Mouse (Mus musculus): ENCODE results near the gene Knl1. TPM values are rescaled to one million over a fixed set of nuclear protein-coding genes. Genes with fewer than 3 reads are reported as not detected.

Gene Knl1
- polyA plus RNA-seq, 1 experiment from 2014 or later: 3.0 TPM

DNA sequence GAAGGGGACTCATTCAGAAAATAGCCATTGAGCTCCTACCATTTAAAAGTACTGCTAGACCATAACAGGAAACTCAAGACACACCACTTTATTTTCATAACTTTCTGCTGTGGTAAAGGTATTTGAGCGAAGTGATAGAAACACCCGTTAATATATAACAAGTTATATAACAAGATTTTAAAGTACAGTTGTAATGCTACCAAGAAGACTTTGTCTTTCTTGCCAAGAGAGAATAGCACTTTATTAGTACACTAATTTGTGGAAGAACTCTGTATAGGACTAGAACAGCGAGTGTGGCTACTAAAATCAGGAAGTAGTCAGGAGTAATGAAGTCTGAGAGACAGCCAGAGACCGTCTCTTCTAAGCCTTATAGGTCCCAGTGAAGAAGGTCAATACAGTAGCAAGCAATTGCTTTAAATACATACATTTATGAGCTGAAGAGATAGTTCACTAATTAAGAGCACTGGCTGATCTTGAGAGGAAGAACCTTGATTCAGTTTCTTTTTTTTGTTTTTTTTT lies 3.3 kb downstream of the Knl1 start:
- Histone ChIP-seq H3K4me1 (ENCODE audit: insufficient read depth, low read depth, low read length) (no peaks in the 10 kb centered on the region), H3K36me3 (ENCODE audit: insufficient read depth, low read length) (no peaks in the 10 kb centered on the region), H3K4me2 (replicated peaks; ENCODE audit: low read depth, low read length) (no peak overlapping the region), H3K9ac (replicated peaks; ENCODE audit: low read depth) (no peak overlapping the region), H3K9me3 (ENCODE audit: low read length) (no peaks in the 10 kb centered on the region), H3K27me3 (replicated peaks; ENCODE audit: insufficient read depth, low read length) (no peaks in the 10 kb centered on the region), H3K27ac (ENCODE audit: low read length) (no peak overlapping the region), H3K4me3 (ENCODE audit: low read depth, low read length) (no peak overlapping the region)
- 87% methylated on average over 4 of the region's 4 CpGs for WGBS
- no peak for ATAC-seq
- TF ChIP-seq EP300 (IDR thresholded peaks at IDR 0.05): no peak
- no peak for TF ChIP-seq CTCF (IDR thresholded peaks at IDR 0.05)
- DNase-seq (ENCODE audit: low spot score): no peak

DNA sequence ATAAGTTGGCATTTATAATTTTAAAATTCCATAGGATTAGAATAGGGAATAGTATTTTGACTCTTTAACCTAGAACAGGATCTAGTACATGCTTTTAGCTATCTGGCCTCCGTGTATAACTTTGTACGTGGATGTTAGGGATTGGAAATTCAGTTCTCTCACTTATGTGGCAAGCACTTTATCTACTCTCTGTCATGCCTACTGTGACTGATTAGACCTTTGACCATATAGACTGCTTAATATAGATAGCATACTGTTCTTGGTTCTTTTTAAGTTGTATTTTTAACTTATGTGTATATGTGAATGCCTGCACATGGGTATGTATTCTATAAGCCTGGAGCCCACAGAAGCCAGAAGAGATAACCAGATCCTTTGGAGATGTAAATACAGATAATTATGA lies 13.2 kb downstream of the Knl1 start:
- 100% methylated on average over 2 of the region's 2 CpGs for WGBS
- Histone ChIP-seq H3K27ac (ENCODE audit: low read length) (no peak overlapping the region), H3K36me3 (ENCODE audit: insufficient read depth, low read length) (no peaks in the 10 kb centered on the region), H3K9me3 (ENCODE audit: low read length) (no peaks in the 10 kb centered on the region), H3K4me3 (ENCODE audit: low read depth, low read length) (no peak overlapping the region), H3K4me1 (ENCODE audit: insufficient read depth, low read depth, low read length) (no peaks in the 10 kb centered on the region), H3K9ac (replicated peaks; ENCODE audit: low read depth) (no peak overlapping the region), H3K4me2 (replicated peaks; ENCODE audit: low read depth, low read length) (no peak overlapping the region), H3K27me3 (replicated peaks; ENCODE audit: insufficient read depth, low read length) (no peaks in the 10 kb centered on the region)
- TF ChIP-seq EP300 (IDR thresholded peaks at IDR 0.05): no peak
- TF ChIP-seq CTCF (IDR thresholded peaks at IDR 0.05): no peak
- DNase-seq (ENCODE audit: low spot score) (no peak), ATAC-seq (no peak)

DNA sequence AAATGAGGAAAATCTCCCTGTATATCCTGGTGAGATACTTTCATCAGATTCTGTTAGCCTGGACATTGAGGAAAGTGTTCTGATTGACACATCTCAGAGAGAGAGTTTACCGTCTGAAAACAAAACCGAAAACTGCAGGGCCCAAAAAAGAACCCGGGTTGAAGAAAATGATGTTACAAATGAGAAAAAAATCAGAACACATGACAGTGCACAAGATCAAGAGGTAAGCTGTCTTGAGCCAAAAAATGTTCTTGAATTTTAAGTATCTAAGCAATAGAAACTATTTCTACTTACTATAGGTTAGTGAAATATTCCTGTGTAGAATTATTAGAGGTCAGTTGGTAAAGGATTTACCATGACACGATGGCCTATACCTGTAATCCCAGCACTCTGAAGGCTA lies 25.5 kb downstream of the Knl1 start:
- DNase-seq (ENCODE audit: low spot score): no peak
- no peaks in the 10 kb centered on the region for H3K27me3 ChIP-seq (replicated peaks; ENCODE audit: insufficient read depth, low read length)
- no peak overlapping the region for H3K4me2 ChIP-seq (replicated peaks; ENCODE audit: low read depth, low read length)
- TF ChIP-seq CTCF (IDR thresholded peaks at IDR 0.05) (no peak), EP300 (IDR thresholded peaks at IDR 0.05) (no peak)
- no peak overlapping the region for H3K4me3 ChIP-seq (ENCODE audit: low read depth, low read length)
- H3K4me1 ChIP-seq (ENCODE audit: insufficient read depth, low read depth, low read length): no peaks in the 10 kb centered on the region
- 93% methylated on average over 4 of the region's 4 CpGs for WGBS
- H3K9ac ChIP-seq (replicated peaks; ENCODE audit: low read depth): no peak overlapping the region
- H3K36me3 ChIP-seq (ENCODE audit: insufficient read depth, low read length): no peaks in the 10 kb centered on the region
- no peak overlapping the region for H3K27ac ChIP-seq (ENCODE audit: low read length)
- ATAC-seq: no peak
- H3K9me3 ChIP-seq (ENCODE audit: low read length): no peaks in the 10 kb centered on the region

DNA sequence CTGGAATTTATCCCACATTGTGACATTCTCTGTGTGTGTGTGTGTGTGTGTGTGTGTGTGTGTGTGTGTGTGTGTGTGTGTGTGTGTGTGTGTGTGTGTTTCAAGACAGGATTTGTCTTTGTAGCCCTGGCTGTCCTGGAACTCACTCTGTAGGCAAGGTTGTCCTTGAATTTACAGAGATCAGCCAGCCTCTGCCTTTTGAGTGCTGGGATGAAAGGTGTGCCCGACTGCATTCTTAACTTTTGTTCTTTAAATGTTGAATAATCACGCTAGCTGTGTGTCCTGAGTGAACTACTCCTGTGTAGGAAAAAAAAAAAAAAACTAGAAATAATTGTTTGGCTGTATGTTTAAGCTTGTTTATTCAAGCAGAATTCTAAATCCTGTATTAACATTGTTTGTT lies 39.2 kb downstream of the Knl1 start:
- TF ChIP-seq EP300 (IDR thresholded peaks at IDR 0.05): no peak
- TF ChIP-seq CTCF (IDR thresholded peaks at IDR 0.05): no peak
- H3K4me3 ChIP-seq (ENCODE audit: low read depth, low read length): no peak overlapping the region
- no peak overlapping the region for H3K27ac ChIP-seq (ENCODE audit: low read length)
- H3K9me3 ChIP-seq (ENCODE audit: low read length): no peaks in the 10 kb centered on the region
- WGBS: 84% methylated on average over 2 of the region's 2 CpGs
- no peak for DNase-seq (ENCODE audit: low spot score)
- no peak overlapping the region for H3K4me2 ChIP-seq (replicated peaks; ENCODE audit: low read depth, low read length)
- no peaks in the 10 kb centered on the region for H3K4me1 ChIP-seq (ENCODE audit: insufficient read depth, low read depth, low read length)
- ATAC-seq: no peak
- H3K36me3 ChIP-seq (ENCODE audit: insufficient read depth, low read length): no peaks in the 10 kb centered on the region
- no peaks in the 10 kb centered on the region for H3K27me3 ChIP-seq (replicated peaks; ENCODE audit: insufficient read depth, low read length)
- H3K9ac ChIP-seq (replicated peaks; ENCODE audit: low read depth): no peak overlapping the region

DNA sequence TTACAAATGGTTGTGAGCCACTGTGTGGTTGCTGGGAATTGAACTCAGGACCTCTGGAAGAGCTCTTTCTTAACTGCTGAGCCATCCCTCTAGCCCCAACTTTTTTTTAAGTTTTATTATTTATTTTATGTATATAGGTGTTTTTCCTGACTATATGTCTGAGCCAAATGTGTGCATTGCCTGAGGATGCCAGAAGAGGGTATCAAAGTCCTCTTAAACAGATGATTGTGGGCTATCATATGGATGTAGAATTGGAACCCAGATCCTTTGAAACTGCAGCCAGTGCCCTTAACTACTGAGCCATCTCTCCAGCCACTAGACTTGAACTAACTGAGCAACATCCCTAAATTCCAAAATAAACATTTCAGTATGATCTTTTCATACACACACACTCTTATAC lies 54.6 kb downstream of the Knl1 start:
- no peaks in the 10 kb centered on the region; the same call in 1 of the 2 replicates for H3K36me3 ChIP-seq (ENCODE audit: insufficient read depth, low read length)
- ATAC-seq (no peak), DNase-seq (ENCODE audit: low spot score) (no peak)
- no peaks in the 10 kb centered on the region for H3K9me3 ChIP-seq (ENCODE audit: low read length)
- no peaks in the 10 kb centered on the region for H3K4me1 ChIP-seq (ENCODE audit: insufficient read depth, low read depth, low read length)
- H3K27me3 ChIP-seq (replicated peaks; ENCODE audit: insufficient read depth, low read length): no peaks in the 10 kb centered on the region
- no peak overlapping the region for H3K4me2 ChIP-seq (replicated peaks; ENCODE audit: low read depth, low read length)
- H3K27ac ChIP-seq (ENCODE audit: low read length): no peak overlapping the region
- TF ChIP-seq EP300 (IDR thresholded peaks at IDR 0.05): no peak
- no peak for TF ChIP-seq CTCF (IDR thresholded peaks at IDR 0.05)
- H3K9ac ChIP-seq (replicated peaks; ENCODE audit: low read depth): no peak overlapping the region
- no peak overlapping the region for H3K4me3 ChIP-seq (ENCODE audit: low read depth, low read length)

DNA sequence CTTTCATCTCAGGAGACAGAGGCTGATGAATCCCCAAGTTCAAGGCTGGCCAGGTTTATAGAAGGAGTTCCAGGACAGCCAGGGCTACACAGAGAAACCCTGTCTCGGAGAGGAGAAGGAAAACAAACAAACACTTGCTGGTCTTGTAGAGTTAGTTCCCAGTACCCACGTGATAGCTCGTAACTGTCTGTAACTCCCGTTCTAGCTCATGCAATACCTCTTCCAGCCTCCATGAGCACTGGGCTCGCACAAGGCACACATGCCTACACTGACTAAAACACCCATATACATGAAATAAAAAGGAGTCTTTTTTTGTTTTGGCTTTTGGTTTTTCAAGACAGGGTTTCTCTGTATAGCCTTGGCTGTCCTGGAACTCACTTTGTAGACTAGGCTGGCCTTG lies 59.7 kb downstream of the Knl1 start:
- no peak overlapping the region for H3K9ac ChIP-seq (replicated peaks; ENCODE audit: low read depth)
- no peaks in the 10 kb centered on the region; the same call in 1 of the 2 replicates for H3K36me3 ChIP-seq (ENCODE audit: insufficient read depth, low read length)
- H3K4me3 ChIP-seq (ENCODE audit: low read depth, low read length): no peak overlapping the region
- H3K4me2 ChIP-seq (replicated peaks; ENCODE audit: low read depth, low read length): no peak overlapping the region
- no peaks in the 10 kb centered on the region for H3K4me1 ChIP-seq (ENCODE audit: insufficient read depth, low read depth, low read length)
- ATAC-seq (no peak), DNase-seq (ENCODE audit: low spot score) (no peak)
- no peaks in the 10 kb centered on the region for H3K9me3 ChIP-seq (ENCODE audit: low read length)
- no peaks in the 10 kb centered on the region for H3K27me3 ChIP-seq (replicated peaks; ENCODE audit: insufficient read depth, low read length)
- H3K27ac ChIP-seq (ENCODE audit: low read length): no peak overlapping the region
- 73% methylated on average over 5 of the region's 5 CpGs for WGBS
- TF ChIP-seq CTCF (IDR thresholded peaks at IDR 0.05) (no peak), EP300 (IDR thresholded peaks at IDR 0.05) (no peak)

DNA sequence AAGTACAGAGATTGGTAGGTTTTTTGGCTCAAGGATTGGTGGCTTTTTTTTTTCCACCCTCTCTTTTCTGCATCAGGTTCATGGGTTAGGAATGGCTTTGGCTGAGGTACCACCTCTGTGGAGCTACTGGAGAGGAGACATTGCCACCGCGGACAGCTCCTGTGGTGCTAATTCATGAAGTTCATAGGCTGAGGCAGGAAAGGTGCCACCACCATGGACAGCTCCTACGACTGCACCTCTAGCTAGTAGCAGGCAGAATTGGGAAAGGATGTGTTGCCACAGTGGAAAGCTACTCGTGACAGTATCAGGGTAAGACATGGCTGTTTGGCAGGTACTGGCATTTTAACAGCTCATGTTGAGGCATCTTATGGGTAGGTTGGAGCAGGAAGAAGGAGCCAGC lies 61.6 kb downstream of the Knl1 start:
- TF ChIP-seq CTCF (IDR thresholded peaks at IDR 0.05): no peak
- TF ChIP-seq EP300 (IDR thresholded peaks at IDR 0.05): no peak
- no peaks in the 10 kb centered on the region for H3K4me1 ChIP-seq (ENCODE audit: insufficient read depth, low read depth, low read length)
- no peak overlapping the region for H3K9ac ChIP-seq (replicated peaks; ENCODE audit: low read depth)
- peak; percentile 27 for DNase-seq (ENCODE audit: low spot score)
- H3K4me2 ChIP-seq (replicated peaks; ENCODE audit: low read depth, low read length): no peak overlapping the region
- no peak overlapping the region for H3K27ac ChIP-seq (ENCODE audit: low read length)
- no peaks in the 10 kb centered on the region for H3K9me3 ChIP-seq (ENCODE audit: low read length)
- no peaks in the 10 kb centered on the region for H3K36me3 ChIP-seq (ENCODE audit: insufficient read depth, low read length)
- ATAC-seq: no peak
- no peaks in the 10 kb centered on the region for H3K27me3 ChIP-seq (replicated peaks; ENCODE audit: insufficient read depth, low read length)
- WGBS: 53% methylated on average over 4 of the region's 4 CpGs
- H3K4me3 ChIP-seq (ENCODE audit: low read depth, low read length): no peak overlapping the region
